Mouse (Mus musculus) cortical plate, adult 2 months (tissue): ENCODE measurements around the gene Hip1.

Source experiments
- CTCF ChIP-seq: fragments of 200-500 bp; IDR thresholded peaks from 2 replicates; pipeline ENCODE4 v1.5.1; 2011; ENCODE audit warnings: mild to moderate bottlenecking, control low read depth, low read length; ENCODE audit not compliant: insufficient read depth; ENCODE audit errors: extremely low read depth
- POLR2A ChIP-seq: fragments of 200-500 bp; IDR thresholded peaks from 2 replicates; pipeline ENCODE4 v1.6.1; 2011; ENCODE audit warnings: mild to moderate bottlenecking, low read length, control low read depth; ENCODE audit not compliant: insufficient read depth; ENCODE audit errors: extremely low read depth

GRCm38 (mm10) chr5:135468280-135468679 is 76.6 kb downstream of the Hip1 start:
- TF ChIP-seq CTCF: no peak
- no peak for TF ChIP-seq POLR2A
